8 mouse cellular contexts compared by ENCODE assay signal in the genomic region with DNA sequence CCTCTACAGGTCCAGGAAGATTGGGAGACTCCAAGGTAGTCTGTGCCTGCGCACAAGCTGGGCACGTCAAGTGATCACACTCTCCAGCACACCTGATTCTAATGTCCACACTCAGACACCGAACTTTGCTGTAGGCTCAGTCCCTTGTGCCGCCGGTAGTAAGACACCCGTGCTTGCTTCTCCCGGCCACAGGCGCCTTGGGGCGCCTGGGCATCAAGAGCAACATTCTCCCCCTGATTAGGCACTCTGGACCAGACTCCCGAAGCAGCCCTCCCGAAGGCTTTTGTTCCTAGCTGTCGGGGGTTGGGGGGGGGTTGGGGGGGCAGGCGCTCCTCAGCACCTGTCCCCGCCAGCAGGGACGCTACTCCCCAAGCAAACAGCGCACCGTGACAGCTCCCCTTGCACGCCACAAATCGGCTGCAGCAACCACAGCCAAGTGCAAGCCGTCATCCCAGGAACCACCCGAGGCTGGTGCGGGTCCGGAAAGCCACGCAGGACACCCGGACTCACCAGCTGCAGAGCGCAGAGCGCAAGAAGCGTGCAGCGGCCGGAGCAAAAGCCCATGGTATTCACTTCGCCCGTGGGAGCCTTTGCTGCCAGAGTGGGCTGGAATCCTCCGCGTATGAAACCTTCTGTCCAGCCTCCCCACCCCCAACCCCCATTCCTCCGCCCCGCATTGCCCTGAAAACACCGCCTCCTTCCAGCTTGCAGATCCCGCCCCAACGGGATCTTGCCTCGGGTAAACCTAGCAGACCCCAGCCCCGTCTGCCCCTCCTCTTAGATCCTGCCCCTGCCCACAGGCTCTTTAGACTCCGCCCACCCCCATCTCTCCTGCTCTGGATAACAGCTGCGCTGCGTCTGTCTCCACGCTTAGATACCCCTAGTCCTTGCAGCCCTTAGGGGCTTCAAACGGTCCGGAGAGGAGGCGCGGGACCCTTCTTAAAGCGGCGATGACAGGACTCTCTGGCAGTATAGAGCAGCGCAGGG. TPM values are rescaled to one million over a fixed set of nuclear protein-coding genes. Genes with fewer than 3 reads are reported as not detected.
DNase-seq lines count a peak whose midpoint lies in the region; ATAC-seq lines count a peak whose summit lies in the region.

A gene (minus strand): TSS at position 639 of the 987 bp plus-strand sequence.

- ATAC-seq in intestine, embryonic 16.5 days, result peak; percentile 83
- ATAC-seq in limb, embryonic 15.5 days (ENCODE audit: insufficient number of reproducible peaks, low FRiP score, low TSS enrichment, low read depth), result peak; percentile 77
- ATAC-seq in midbrain, embryonic 16.5 days, result peak; percentile 90

- peak within 1 kb of the TSS; percentile 68 for H3K27ac ChIP-seq in intestine, embryonic 16.5 days (ENCODE audit: low read length)
- no peak within 1 kb of the TSS for H3K27ac ChIP-seq in limb, embryonic 15.5 days
- H3K27ac ChIP-seq in midbrain, embryonic 16.5 days (ENCODE audit: low read length), result peak within 1 kb of the TSS; percentile 88

- under 1% methylated on average over 52 of the region's 52 CpGs for WGBS in intestine, embryonic 16.5 days
- WGBS in limb, embryonic 15.5 days, result under 1% methylated on average over 50 of the region's 52 CpGs
- WGBS in midbrain, embryonic 16.5 days, result 0% methylated on average over 50 of the region's 52 CpGs

- H3K4me1 ChIP-seq in intestine, embryonic 16.5 days (ENCODE audit: control insufficient read depth, insufficient read depth, low read length), result peaks cover 8% of the 10 kb centered on the region; the same call in 1 of the 2 replicates
- peaks cover 19% of the 10 kb centered on the region for H3K4me1 ChIP-seq in limb, embryonic 15.5 days
- peaks cover 25% of the 10 kb centered on the region for H3K4me1 ChIP-seq in midbrain, embryonic 16.5 days (ENCODE audit: control insufficient read depth, insufficient read depth, low read length)

- H3K4me3 ChIP-seq in intestine, embryonic 16.5 days (ENCODE audit: low read length), result peak within 1 kb of the TSS; percentile 64
- peak within 1 kb of the TSS; percentile 52 for H3K4me3 ChIP-seq in limb, embryonic 15.5 days
- H3K4me3 ChIP-seq in midbrain, embryonic 16.5 days (ENCODE audit: low read depth, low read length), result peak within 1 kb of the TSS; percentile 73

- H3K4me2 ChIP-seq in intestine, embryonic 16.5 days (ENCODE audit: low read depth, low read length), result peak within 1 kb of the TSS; percentile 78
- peak within 1 kb of the TSS; percentile 93 for H3K4me2 ChIP-seq in limb, embryonic 15.5 days
- peak within 1 kb of the TSS; percentile 76 for H3K4me2 ChIP-seq in midbrain, embryonic 16.5 days (ENCODE audit: low read length)

- peak within 1 kb of the TSS; percentile 67 for H3K9ac ChIP-seq in intestine, embryonic 16.5 days (ENCODE audit: low read depth, low read length)
- peak within 1 kb of the TSS; percentile 40 for H3K9ac ChIP-seq in limb, embryonic 15.5 days
- peak within 1 kb of the TSS; percentile 79 for H3K9ac ChIP-seq in midbrain, embryonic 16.5 days (ENCODE audit: low read depth, low read length)

- H3K27me3 ChIP-seq in intestine, embryonic 16.5 days (replicated peaks; ENCODE audit: control insufficient read depth, insufficient read depth, low read length), result no peaks in the 10 kb centered on the region
- peaks cover 34% of the 10 kb centered on the region for H3K27me3 ChIP-seq in limb, embryonic 15.5 days
- H3K27me3 ChIP-seq in midbrain, embryonic 16.5 days (ENCODE audit: control insufficient read depth, insufficient read depth, low read depth, low read length), result no peaks in the 10 kb centered on the region

- DNase-seq in left cerebral cortex, adult 18-20 months (ENCODE audit: low spot score in 2 of 2), result peak; percentile 39 to 50
- no peak for DNase-seq in left cerebral cortex, adult 11 months (ENCODE audit: low spot score)
- DNase-seq in cerebellum, postnatal 10 days, result peak; percentile 87 to 89
- peak; percentile 50 to 63 for DNase-seq in frontal cortex, postnatal 10 days (ENCODE audit: low spot score in 2 of 2)
- DNase-seq in thymus, postnatal 4 days, result peak; percentile 29

- H3K36me3 ChIP-seq in intestine, embryonic 16.5 days (ENCODE audit: control insufficient read depth, insufficient read depth, low read length), result no peaks in the 10 kb centered on the region
- H3K36me3 ChIP-seq in limb, embryonic 15.5 days, result no peaks in the 10 kb centered on the region
- no peaks in the 10 kb centered on the region for H3K36me3 ChIP-seq in midbrain, embryonic 16.5 days (ENCODE audit: control insufficient read depth, insufficient read depth, low read length)

- no peaks in the 10 kb centered on the region for H3K9me3 ChIP-seq in intestine, embryonic 16.5 days (ENCODE audit: control insufficient read depth, low read length)
- no peaks in the 10 kb centered on the region for H3K9me3 ChIP-seq in limb, embryonic 15.5 days
- no peaks in the 10 kb centered on the region for H3K9me3 ChIP-seq in midbrain, embryonic 16.5 days (replicated peaks; ENCODE audit: control insufficient read depth, low read length, poor library complexity, severe bottlenecking)

RNA-seq across cellular contexts. Expression of the gene that starts here (rescaled TPM):
- total RNA-seq in left cerebral cortex, adult 18-20 months (2021), result 10 to 100 TPM; 43.2 to 44.2 TPM
- 29.9 and 32.5 TPM in 2 replicates for polyA plus RNA-seq in intestine, embryonic 16.5 days (2015; fragmentation: Nextera tagmentation; extraction: Ambion mirVana)
- 8.1 and 8.4 TPM in 2 replicates for polyA plus RNA-seq in limb, embryonic 15.5 days (2015; fragmentation: Nextera tagmentation; extraction: Ambion mirVana)
- 66.7 and 82.7 TPM in 2 replicates for polyA plus RNA-seq in midbrain, embryonic 16.5 days (2015; fragmentation: Nextera tagmentation; extraction: Ambion mirVana)
